Comparison of ENCODE assay signal across 12 mouse cellular contexts in the genomic region with DNA sequence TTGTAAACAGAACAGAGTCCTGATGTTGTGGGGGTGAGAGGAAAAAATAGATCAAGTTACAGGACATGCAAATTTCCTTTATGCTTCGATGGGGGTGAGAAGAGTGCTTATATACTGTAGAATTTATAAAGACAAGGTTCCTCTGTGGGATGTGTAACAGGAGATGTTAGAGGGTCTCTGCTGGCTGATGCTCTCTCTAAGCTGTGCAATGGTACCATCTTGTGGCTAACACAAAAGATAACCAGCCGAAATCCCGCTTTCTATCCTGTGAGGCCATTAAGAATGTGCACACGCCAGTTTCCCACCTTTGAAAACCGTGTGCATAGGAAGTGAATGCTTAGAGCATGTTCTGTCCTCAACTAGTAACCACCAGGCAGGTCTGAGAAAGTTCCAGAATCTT.
DNase-seq lines count a peak whose midpoint lies in the region; ATAC-seq and TF ChIP-seq lines count a peak whose summit lies in the region.
"Had no signal": no experiment of that assay in that cellular context is flagged by ENCODE, and none has a peak within 500 bp of the region (broad histone marks: within the 10 kb centered on the region; RNA-seq: fewer than 3 reads in every experiment).

No protein-coding gene starts in this region.

- 0 out of 2 replicates have a peak, but pooled peaks cover 3% of the 10 kb centered on the region for H3K27me3 ChIP-seq in E14TG2a.4 (ENCODE audit: insufficient read depth, low read length)
- H3K27me3 ChIP-seq in hindbrain, embryonic 14.5 days (ENCODE audit: control insufficient read depth, insufficient read depth, low read length) = no peaks in the 10 kb centered on the region
- H3K27me3 ChIP-seq: embryonic facial prominence, embryonic 15.5 days; limb, embryonic 12.5 days had no signal

- no peak overlapping the region for H3K27ac ChIP-seq in hindbrain, embryonic 14.5 days
- H3K27ac ChIP-seq: embryonic facial prominence, embryonic 15.5 days; limb, embryonic 12.5 days had no signal

- DNase-seq in left cerebral cortex, postnatal 14 days (ENCODE audit: low spot score in 2 of 2) = peak; percentile 49 to 55
- no peak for DNase-seq in left cerebral cortex, postnatal 36 days (ENCODE audit: low spot score in 2 of 2)
- DNase-seq in R1 (ENCODE audit: low read depth, low spot score) = peak; percentile 21
- peak; percentile 82 for DNase-seq in hindbrain, embryonic 14.5 days (ENCODE audit: low spot score)
- no peak for DNase-seq in thymus, postnatal 4 days
- DNase-seq in adrenal gland, postnatal 14 days = no peak
- DNase-seq: heart, postnatal 10 days; kidney, postnatal 25 days had no signal

- no peaks in the 10 kb centered on the region for H3K36me3 ChIP-seq in E14TG2a.4 (ENCODE audit: insufficient read depth, low read length)
- H3K36me3 ChIP-seq in hindbrain, embryonic 14.5 days (replicated peaks; ENCODE audit: control insufficient read depth, insufficient read depth) = no peaks in the 10 kb centered on the region
- H3K36me3 ChIP-seq: embryonic facial prominence, embryonic 15.5 days; limb, embryonic 12.5 days had no signal

- no peak for ATAC-seq in hindbrain, embryonic 14.5 days (ENCODE audit: low FRiP score)
- no peak for ATAC-seq in cerebellum, adult (ENCODE audit: insufficient number of reproducible peaks, low FRiP score, low TSS enrichment)

- TF ChIP-seq CTCF in E14TG2a.4 (conservative IDR thresholded peaks at IDR 0.05; ENCODE audit: low read length) = peak; percentile 11; the same call in 1 of the 2 replicates

- intact Hi-C loops in left cerebral cortex, postnatal 14 days (cut with DNase I) = loop anchor here (1.0 kb wide), 1 partner anchor 1321 kb away; no protein-coding TSS in a partner anchor
- intact Hi-C loops in left cerebral cortex, postnatal 36 days (cut with DNase I) = loop anchor here (2.0 to 10.0 kb wide), 2 partner anchors 603 to 1319 kb away; no protein-coding TSS in a partner anchor

- 50% methylated on average over 5 of the region's 5 CpGs for WGBS in hindbrain, embryonic 14.5 days

- H3K4me2 ChIP-seq in hindbrain, embryonic 14.5 days (replicated peaks) = no peak overlapping the region
- H3K4me2 ChIP-seq: embryonic facial prominence, embryonic 15.5 days; limb, embryonic 12.5 days had no signal

- no peaks in the 10 kb centered on the region for H3K9me3 ChIP-seq in E14TG2a.4 (ENCODE audit: low read length)
- H3K9me3 ChIP-seq in hindbrain, embryonic 14.5 days (ENCODE audit: control insufficient read depth, low read length) = no peaks in the 10 kb centered on the region
- H3K9me3 ChIP-seq: embryonic facial prominence, embryonic 15.5 days; limb, embryonic 12.5 days had no signal

- peaks cover 33% of the 10 kb centered on the region for H3K4me1 ChIP-seq in E14TG2a.4 (replicated peaks; ENCODE audit: low read depth, low read length)
- no peaks in the 10 kb centered on the region for H3K4me1 ChIP-seq in hindbrain, embryonic 14.5 days (replicated peaks; ENCODE audit: control insufficient read depth, insufficient read depth, low read length)
- H3K4me1 ChIP-seq: embryonic facial prominence, embryonic 15.5 days; limb, embryonic 12.5 days had no signal

- no peak overlapping the region for H3K4me3 ChIP-seq in E14TG2a.4 (replicated peaks; ENCODE audit: low read length)
- H3K4me3 ChIP-seq in hindbrain, embryonic 14.5 days (replicated peaks; ENCODE audit: low read length) = no peak overlapping the region
- H3K4me3 ChIP-seq: embryonic facial prominence, embryonic 15.5 days; limb, embryonic 12.5 days had no signal

- no peak overlapping the region for H3K9ac ChIP-seq in hindbrain, embryonic 14.5 days
- H3K9ac ChIP-seq: embryonic facial prominence, embryonic 15.5 days; limb, embryonic 12.5 days had no signal

Comparison
In these comparisons a context has a peak if more than half of its experiments do, and no peak if none do; other contexts are left out.
1. DNase-seq: peak in left cerebral cortex, postnatal 14 days (2 of 2), R1 (single experiment) and hindbrain, embryonic 14.5 days (single experiment); none in left cerebral cortex, postnatal 36 days (0 of 2), thymus, postnatal 4 days (single experiment) and adrenal gland, postnatal 14 days (single experiment).